Mouse (Mus musculus) liver, postnatal 0 days (tissue): ENCODE measurements around the gene Vdr.

Source experiments
- CTCF ChIP-seq: sonication (generic); IDR thresholded peaks from 2 replicates; pipeline ENCODE4 v1.5.1; 2016; ENCODE audit warnings: antibody characterized with exemption, low read depth
- EP300 ChIP-seq: IDR thresholded peaks from 2 replicates; pipeline ENCODE4 v1.6.1; 2016; ENCODE audit warnings: antibody characterized with exemption, low read depth, mild to moderate bottlenecking

- TF ChIP-seq EP300 (no peak), CTCF (no peak)
These were observed 6.0 kb downstream of the Vdr start for GRCm38 (mm10) chr15:97904339-97904991.
